Mouse (Mus musculus) thymus, postnatal 4 days (tissue): ENCODE data around the gene Qpct.
"Not testable (repeated sequence)": the region's sequence is repeated elsewhere in the genome, so short reads cannot be mapped to it uniquely, and the experiment has no call there.

Source experiments
- DNase-seq: peaks from one replicate; pipeline ENCODE4 v3.0.0; 2021

Gene Qpct

GRCm38 (mm10) chr17:79076974-79077847 lies 25.5 kb downstream of the Qpct start:
- no peak for DNase-seq

DNA sequence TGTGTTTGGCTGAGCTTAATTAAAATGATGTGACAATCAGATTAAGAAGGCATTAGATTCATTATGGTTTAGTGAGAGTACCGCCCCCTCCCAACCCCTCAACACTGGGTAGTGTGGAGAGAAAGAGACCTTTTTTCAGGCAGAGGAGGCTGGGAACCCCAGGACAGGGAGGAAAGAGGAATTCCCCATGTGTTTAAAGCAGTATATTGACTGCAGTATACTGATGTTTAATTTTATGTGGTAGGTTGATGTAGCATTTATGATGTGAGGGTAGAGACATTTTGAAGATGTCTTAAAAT lies 26.1 kb downstream of the Qpct start:
- DNase-seq: no peak

DNA sequence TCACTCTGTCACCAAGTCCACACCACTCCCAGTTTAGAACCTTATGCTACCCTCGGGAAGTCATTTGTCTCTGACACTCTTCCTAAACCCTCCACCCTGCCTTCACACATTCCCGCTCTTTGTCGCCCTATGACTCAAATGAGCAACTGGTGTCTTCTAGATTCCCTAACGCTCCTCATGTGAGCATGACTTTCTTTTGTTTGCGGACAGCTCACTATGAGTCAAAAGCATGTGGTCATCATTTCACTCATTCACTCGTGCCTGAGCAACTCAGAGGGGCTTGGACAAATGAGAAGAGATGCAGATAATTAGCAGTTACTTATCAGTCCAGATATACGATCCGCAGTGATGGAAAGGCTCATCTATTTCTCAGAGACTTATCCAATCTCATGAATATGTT lies 26.5 kb downstream of the Qpct start:
- no peak for DNase-seq

DNA sequence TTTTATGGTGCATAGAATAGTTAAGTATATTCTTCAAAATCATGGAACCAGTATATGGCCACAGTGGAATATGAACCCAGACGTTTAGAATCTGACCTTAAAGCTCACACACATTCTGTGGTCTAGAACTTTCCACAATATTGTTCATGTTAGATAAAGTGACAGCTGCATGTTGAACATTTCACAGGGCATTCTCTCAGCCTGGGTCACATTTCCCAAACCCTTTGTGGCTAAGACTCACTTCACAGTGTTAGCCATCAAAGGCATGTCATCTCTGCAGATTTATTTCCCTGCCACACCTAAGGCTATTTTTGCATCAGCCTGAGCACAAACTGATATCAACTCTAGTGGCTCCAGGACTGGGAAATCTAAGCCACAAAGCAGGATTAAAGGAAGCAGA lies 40.0 kb downstream of the Qpct start:
- no peak for DNase-seq

DNA sequence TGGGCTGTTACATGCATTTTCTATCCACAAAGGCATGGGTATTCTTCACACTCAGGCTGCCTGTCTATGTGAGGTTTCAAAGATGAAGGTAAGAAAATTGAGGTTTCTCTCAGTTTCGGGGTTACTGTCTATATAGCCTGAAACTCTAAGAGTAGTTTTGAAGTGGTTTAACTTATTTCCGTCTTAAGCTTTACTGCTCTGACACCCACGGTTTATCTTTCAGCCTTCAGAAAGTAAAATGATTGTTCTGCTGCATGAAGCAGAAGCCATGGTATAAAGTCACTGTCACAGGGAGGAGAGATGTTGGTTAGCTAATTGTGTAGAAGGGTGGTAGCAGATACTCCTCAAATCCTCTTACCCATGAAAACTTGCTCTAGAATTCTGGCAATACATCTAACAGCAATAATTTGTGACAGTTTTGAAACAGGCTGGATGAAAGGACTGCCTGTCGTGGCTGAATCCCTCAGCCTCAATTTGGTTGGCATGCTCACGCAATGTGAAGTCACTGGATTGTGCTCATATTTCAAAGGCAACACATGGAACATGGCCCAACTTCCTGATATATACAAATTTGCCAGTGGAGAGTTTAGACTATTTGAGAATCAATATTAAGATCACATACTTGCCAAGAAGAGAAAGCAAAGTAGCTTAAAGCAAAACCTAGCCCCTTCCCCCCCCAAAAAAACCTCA lies 41.7 kb downstream of the Qpct start:
- DNase-seq: no peak

- no peak for DNase-seq
Observed at GRCm38 (mm10) chr17:79095624-79096023, 43.9 kb downstream of the Qpct start.

DNA sequence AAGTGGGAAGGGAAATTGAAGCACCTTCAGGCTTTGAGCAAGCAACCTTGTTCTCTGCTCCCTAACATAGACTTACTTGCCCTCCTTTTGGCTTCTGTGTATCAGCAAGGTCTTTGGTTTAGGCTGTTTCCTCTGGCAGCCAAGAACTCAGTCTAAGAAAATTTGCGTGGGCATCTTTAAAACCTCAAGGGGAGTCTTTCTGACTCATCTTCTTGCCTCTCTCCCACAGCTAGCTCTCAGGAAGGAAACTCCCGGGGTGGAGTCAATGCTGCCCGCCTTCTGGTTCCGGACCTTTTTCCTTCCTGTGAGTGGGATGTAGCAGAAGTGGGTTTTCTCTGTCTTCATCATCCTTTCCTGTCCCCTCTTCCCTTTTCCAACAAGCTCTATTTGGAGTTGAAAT lies 48.2 kb downstream of the Qpct start:
- DNase-seq: peak; percentile 11

DNA sequence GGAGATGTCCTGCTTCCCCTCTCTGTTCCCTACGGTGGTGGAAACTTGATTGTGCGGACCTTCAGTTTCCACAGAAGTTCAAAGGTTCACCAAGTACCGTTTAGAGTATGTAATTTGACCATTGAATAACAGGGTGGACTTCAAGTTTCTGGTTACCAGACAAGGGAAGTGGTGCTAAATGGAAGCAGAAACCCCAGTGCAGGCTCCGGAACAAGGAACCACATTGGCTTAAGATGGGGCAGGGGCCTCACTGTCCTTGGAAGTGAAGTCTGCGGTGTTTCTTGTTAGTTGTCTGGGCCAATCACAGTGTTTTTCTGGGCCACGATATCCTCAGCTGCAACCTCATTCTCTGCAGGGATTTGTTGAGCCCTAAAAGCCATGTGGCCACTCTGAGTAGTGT lies 56.5 kb downstream of the Qpct start:
- DNase-seq: no peak

DNA sequence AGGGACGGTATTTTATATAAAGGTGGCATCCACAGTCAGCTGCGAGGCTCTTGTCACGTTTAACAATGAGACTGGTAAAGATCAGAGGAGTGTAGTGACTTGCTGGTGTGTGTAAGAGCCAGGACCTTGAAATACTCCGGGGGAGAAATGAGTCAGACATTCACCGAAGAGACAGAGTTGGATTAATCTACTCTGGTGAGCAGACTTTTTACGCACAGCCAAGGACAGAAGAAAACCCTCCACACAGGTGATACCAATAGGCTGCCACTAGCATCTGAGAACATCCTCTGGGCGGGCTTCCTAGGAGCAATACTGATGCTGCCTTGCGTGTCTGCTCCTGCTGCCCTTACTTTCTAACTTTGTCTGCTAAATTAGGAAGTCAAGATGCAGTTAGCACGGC lies 57.9 kb downstream of the Qpct start:
- DNase-seq: no peak

GRCm38 (mm10) chr17:79110936-79111348 lies 59.2 kb downstream of the Qpct start:
- DNase-seq: peak; percentile 32

- DNase-seq: not testable (repeated sequence)
Observed at GRCm38 (mm10) chr17:79115248-79115647, 63.5 kb downstream of the Qpct start.

DNA sequence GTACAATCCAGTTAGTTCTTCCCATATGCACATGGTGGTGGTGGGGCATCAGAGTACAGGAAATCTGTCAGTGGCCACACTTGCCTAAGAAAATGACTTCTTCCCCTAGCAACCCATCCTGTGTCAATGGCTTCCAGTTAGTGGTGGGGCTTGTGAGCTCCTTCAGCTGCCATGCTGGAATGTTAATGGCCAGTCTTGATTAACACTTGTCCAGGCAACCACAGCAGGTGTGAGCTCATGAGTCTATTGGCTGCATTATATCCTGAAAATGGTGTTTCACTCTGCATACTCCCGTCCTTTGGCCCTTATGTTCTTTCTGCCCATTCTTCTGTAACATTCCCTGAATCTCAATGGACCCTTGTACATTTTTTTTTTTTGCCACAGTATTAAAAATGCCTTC lies 67.4 kb downstream of the Qpct start:
- DNase-seq: no peak

DNA sequence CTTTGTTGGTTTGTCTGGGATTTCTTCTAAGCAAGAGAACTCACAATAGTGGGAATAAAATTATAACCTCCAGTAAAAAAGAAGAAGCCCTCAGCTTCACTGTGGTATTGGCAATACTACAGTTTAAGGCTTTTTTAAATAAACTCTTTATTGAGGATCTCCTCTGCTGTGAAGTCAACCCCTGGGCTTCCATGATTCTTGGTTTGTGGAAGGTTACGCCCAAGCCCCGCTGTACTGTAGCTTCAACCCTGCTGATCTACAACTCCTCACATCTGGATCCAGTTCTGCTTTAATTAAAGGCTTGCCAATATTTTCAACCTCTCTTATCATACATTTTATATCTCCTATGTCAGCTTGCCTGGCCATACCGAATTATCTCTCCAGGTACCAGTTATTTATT lies 68.6 kb downstream of the Qpct start:
- no peak for DNase-seq

- DNase-seq: no peak
Observed at GRCm38 (mm10) chr17:79133740-79134139, 82.0 kb downstream of the Qpct start.

- no peak for DNase-seq
Observed at GRCm38 (mm10) chr17:79135826-79136225, 84.1 kb downstream of the Qpct start.

- DNase-seq: no peak
Observed at GRCm38 (mm10) chr17:79136401-79136800, 84.7 kb downstream of the Qpct start.
